Mouse (Mus musculus) stomach, postnatal 0 days (tissue): ENCODE results near the gene Srsf1.

Source experiments
- CTCF ChIP-seq: IDR thresholded peaks from 2 replicates; pipeline ENCODE4 v1.5.1; 2016; ENCODE audit warnings: antibody characterized with exemption, low read depth, mild to moderate bottlenecking, moderate library complexity
- EP300 ChIP-seq: optimal IDR thresholded peaks from 2 replicates; pipeline ENCODE3; 2016; ENCODE audit warnings: antibody characterized with exemption

- TF ChIP-seq CTCF (no peak), EP300 (no peak)
Measured at GRCm38 (mm10) chr11:88023933-88024332, 23.2 kb upstream of the Srsf1 start.
